Mouse (Mus musculus): ENCODE data around the gene Heca.

GRCm38 (mm10) chr10:17880724-17881123 lies 67.1 kb downstream of the Heca start:
- TF ChIP-seq CTCF (IDR thresholded peaks at IDR 0.05; ENCODE audit: borderline replicate concordance, extremely low read depth, insufficient read depth, insufficient read length) = no peak
- no peak for TF ChIP-seq POLR2A (IDR thresholded peaks at IDR 0.05; ENCODE audit: borderline replicate concordance, extremely low read depth, insufficient read depth, insufficient read length, poor library complexity, severe bottlenecking)

Data from brain, embryonic 14.5 days (tissue).